Mouse (Mus musculus): ENCODE results near the gene Kif5a. TPM values are rescaled to one million over a fixed set of nuclear protein-coding genes. Genes with fewer than 3 reads are reported as not detected.
A peak's percentile ranks its signal among the peaks of the same experiment; 100 is the strongest.

The Kif5a gene
- polyA plus RNA-seq, 1 experiment from 2014 or later: 0.11 TPM

DNA sequence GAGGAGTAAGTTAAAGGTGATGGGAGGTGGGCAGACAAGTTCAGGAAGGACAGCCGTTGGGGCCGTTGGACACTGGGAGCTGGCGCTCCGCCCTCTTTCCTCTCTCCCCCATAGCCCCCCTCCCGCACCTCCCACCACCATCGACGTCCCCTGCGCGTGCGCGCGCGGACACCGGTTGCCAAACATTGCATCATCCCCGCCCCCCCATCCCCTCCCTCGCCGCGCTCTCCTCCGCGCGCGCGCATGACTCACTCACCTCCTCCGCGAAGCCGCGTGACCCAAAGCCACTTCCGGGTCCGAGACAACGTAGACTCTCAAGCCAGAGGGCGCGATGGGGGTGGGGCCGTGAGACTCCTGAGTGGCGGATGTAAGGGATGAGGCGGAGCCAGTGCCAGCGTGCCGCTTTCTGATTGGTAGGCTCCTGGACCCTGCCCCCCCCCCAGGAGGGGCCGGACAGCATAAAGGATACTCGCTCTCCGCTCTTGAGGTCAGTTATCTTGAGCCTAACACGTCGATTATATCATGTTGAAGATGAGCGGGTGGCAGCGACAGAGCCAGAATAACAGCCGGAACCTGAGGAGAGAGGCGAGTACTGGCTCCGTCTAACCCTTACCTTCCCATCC lies 27.3 kb upstream of the Kif5a start:
- peak overlapping the region; percentile 75 for H3K4me3 ChIP-seq (ENCODE audit: low read depth, low read length)
- H3K4me2 ChIP-seq (ENCODE audit: low read depth, low read length): peak overlapping the region; percentile 96
- H3K9ac ChIP-seq (ENCODE audit: low read depth, low read length): peak overlapping the region; percentile 93
- peak overlapping the region; percentile 98 for H3K27ac ChIP-seq (ENCODE audit: low read length)
- H3K27me3 ChIP-seq (ENCODE audit: control insufficient read depth, insufficient read depth, low read depth, low read length): no peaks in the 10 kb centered on the region
- H3K36me3 ChIP-seq (ENCODE audit: control insufficient read depth, insufficient read depth): peaks cover 32% of the 10 kb centered on the region
- no peaks in the 10 kb centered on the region for H3K9me3 ChIP-seq (replicated peaks; ENCODE audit: control insufficient read depth, low read length)
- WGBS (ENCODE audit: insufficient replicate concordance): 0% methylated on average over 31 of the region's 47 CpGs
- peaks cover 52% of the 10 kb centered on the region for H3K4me1 ChIP-seq (ENCODE audit: control insufficient read depth, low read depth, low read length)
- ATAC-seq (ENCODE audit: low read depth): peak; percentile 81

DNA sequence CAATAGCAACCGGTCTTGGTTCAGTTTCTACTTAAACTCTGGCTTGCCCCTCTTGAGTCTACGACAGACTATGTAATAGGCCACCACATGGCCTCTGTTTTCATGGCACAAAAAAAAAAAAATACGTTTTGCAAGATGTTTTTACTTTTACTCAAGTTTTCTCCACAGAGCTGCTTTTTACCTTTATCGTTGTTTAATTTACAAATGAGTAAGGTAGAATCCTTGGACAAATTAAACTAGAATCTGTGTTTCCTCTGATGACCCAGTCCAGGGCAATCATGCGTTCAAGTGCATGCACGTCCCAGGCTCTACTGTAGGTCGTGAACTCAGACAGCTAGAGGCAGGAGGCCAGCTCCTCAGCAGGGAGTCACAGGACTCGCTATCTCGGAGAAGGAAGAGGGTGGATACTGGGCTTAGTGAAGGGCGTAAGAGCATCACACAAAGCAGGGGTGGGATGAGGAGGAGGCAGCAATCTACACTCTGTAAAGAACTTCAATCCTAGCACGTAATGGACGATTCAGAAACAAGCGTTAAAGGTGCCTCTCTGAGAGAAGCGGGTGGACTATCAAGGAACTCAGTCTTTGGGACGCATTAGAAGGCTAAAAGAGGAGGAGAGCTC lies 26.5 kb upstream of the Kif5a start:
- WGBS (ENCODE audit: insufficient replicate concordance): 2% methylated on average over 15 of the region's 15 CpGs
- Histone ChIP-seq H3K4me1 (ENCODE audit: control insufficient read depth, low read depth, low read length) (peaks cover 52% of the 10 kb centered on the region), H3K27me3 (ENCODE audit: control insufficient read depth, insufficient read depth, low read depth, low read length) (no peaks in the 10 kb centered on the region), H3K9ac (ENCODE audit: low read depth, low read length) (peak overlapping the region; percentile 93), H3K36me3 (ENCODE audit: control insufficient read depth, insufficient read depth) (peaks cover 28% of the 10 kb centered on the region), H3K4me2 (ENCODE audit: low read depth, low read length) (peak overlapping the region; percentile 96), H3K4me3 (ENCODE audit: low read depth, low read length) (peak overlapping the region; percentile 75), H3K27ac (ENCODE audit: low read length) (peak overlapping the region; percentile 98), H3K9me3 (replicated peaks; ENCODE audit: control insufficient read depth, low read length) (no peaks in the 10 kb centered on the region)
- ATAC-seq (ENCODE audit: low read depth): peak; percentile 39

DNA sequence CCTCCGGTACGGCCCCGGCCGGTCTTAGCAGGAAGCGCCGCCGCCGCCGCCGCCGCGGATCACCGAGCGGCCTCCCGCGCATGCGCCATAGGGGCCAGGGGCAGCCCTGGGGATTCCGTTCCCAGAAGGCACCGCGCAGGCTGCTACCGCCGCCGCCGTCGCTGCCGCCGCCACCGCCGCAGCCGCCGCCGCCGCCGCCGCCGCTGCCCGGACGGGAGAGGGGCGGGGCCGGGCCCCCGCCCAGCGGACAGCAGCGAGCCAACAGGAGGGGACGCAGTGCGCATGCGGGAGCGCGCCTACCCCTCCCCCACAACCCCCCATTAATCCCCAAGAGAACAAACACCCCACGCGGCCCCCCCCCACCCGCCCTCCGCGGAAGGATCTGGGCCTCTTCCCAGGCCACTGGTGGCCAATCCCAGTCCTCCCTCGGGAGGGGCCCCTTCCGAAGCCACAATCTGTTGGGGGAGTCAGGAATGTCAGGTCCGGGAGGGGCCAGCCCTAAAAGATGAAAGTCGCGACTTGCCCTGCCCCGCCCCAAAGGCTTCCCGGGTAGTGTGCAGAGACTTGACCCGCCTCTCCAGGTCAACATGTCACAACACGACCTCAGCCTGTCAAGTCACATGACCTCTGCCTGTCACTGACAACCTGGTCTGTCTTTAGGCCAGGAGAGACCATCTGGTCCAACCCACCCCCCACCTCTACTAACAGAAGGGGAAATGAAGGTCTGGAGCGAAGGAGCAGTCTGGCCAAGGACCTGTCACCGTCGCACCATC lies 25.8 kb upstream of the Kif5a start, which contains the start of gene Mbd6:
Mbd6 (minus strand) TSS at position 219 of the 773 bp plus-strand sequence.
- Histone ChIP-seq H3K9me3 (replicated peaks; ENCODE audit: control insufficient read depth, low read length) (no peaks in the 10 kb centered on the region), H3K27ac (ENCODE audit: low read length) (peak within 1 kb of the TSS; percentile 98), H3K4me2 (ENCODE audit: low read depth, low read length) (peak within 1 kb of the TSS; percentile 96), H3K9ac (ENCODE audit: low read depth, low read length) (peak within 1 kb of the TSS; percentile 93), H3K4me3 (ENCODE audit: low read depth, low read length) (peak within 1 kb of the TSS; percentile 75), H3K36me3 (ENCODE audit: control insufficient read depth, insufficient read depth) (peaks cover 28% of the 10 kb centered on the region), H3K27me3 (ENCODE audit: control insufficient read depth, insufficient read depth, low read depth, low read length) (no peaks in the 10 kb centered on the region), H3K4me1 (ENCODE audit: control insufficient read depth, low read depth, low read length) (peaks cover 52% of the 10 kb centered on the region)
- WGBS (ENCODE audit: insufficient replicate concordance): 0% methylated on average over 39 of the region's 65 CpGs
- peak; percentile 56 for ATAC-seq (ENCODE audit: low read depth)

DNA sequence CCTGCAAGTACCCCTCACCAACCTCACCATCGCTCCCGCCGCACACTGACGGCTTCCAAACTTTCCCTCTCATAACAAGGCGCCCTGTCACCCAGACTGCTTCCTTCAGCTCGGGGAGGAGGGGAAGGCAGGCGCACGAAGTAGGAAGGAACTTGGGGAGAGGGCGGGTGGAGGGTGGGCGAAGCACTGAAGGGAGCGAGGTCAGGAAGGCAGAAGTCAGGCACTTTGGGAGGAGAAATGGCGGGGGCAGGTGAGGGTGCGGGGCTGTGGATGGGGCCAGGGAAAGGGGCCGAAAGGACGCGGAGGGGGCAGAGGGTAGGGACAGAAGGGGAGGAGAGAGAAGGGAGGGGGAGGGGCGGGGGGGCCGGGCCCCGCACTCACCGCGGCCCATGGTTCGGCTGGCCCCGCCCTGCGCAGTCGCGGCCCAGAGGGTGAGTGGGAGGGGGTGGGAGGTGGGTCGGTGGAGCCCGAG lies 25.2 kb upstream of the Kif5a start:
- ATAC-seq (ENCODE audit: low read depth): peak; percentile 1; the same call in 1 of the 2 replicates
- peak overlapping the region; percentile 98 for H3K27ac ChIP-seq (ENCODE audit: low read length)
- no peaks in the 10 kb centered on the region for H3K27me3 ChIP-seq (ENCODE audit: control insufficient read depth, insufficient read depth, low read depth, low read length)
- WGBS (ENCODE audit: insufficient replicate concordance): 1% methylated on average over 17 of the region's 28 CpGs
- peak overlapping the region; percentile 75 for H3K4me3 ChIP-seq (ENCODE audit: low read depth, low read length)
- peak overlapping the region; percentile 96 for H3K4me2 ChIP-seq (ENCODE audit: low read depth, low read length)
- peaks cover 29% of the 10 kb centered on the region for H3K36me3 ChIP-seq (ENCODE audit: control insufficient read depth, insufficient read depth)
- H3K9me3 ChIP-seq (replicated peaks; ENCODE audit: control insufficient read depth, low read length): no peaks in the 10 kb centered on the region
- peaks cover 47% of the 10 kb centered on the region for H3K4me1 ChIP-seq (ENCODE audit: control insufficient read depth, low read depth, low read length)
- H3K9ac ChIP-seq (ENCODE audit: low read depth, low read length): peak overlapping the region; percentile 93

DNA sequence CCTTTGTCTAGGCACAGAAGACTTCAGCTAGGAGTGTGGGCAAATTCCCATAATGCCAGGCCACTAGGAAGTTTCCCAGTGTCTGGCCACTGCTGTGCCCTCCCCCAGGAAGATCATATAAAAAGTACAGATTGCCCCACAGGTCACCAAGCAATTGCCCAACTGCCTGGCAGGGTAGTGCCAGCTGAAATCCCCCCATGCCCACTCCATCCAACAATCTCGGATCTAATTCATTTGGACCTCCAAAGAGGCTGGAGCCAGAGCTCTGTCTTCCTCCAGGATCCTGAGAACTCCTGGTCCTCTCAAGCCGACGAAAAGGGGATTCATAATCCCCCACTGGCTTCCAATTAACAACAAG lies 24.8 kb upstream of the Kif5a start:
- H3K27me3 ChIP-seq (ENCODE audit: control insufficient read depth, insufficient read depth, low read depth, low read length): no peaks in the 10 kb centered on the region
- peak overlapping the region; percentile 98 for H3K27ac ChIP-seq (ENCODE audit: low read length)
- ATAC-seq (ENCODE audit: low read depth): no peak
- peak overlapping the region; percentile 96 for H3K4me2 ChIP-seq (ENCODE audit: low read depth, low read length)
- H3K36me3 ChIP-seq (ENCODE audit: control insufficient read depth, insufficient read depth): peaks cover 34% of the 10 kb centered on the region
- WGBS (ENCODE audit: insufficient replicate concordance): 2% methylated on average over 3 of the region's 3 CpGs
- H3K4me1 ChIP-seq (ENCODE audit: control insufficient read depth, low read depth, low read length): peaks cover 46% of the 10 kb centered on the region
- H3K4me3 ChIP-seq (ENCODE audit: low read depth, low read length): peak overlapping the region; percentile 75
- H3K9ac ChIP-seq (ENCODE audit: low read depth, low read length): peak overlapping the region; percentile 93
- H3K9me3 ChIP-seq (replicated peaks; ENCODE audit: control insufficient read depth, low read length): no peaks in the 10 kb centered on the region

DNA sequence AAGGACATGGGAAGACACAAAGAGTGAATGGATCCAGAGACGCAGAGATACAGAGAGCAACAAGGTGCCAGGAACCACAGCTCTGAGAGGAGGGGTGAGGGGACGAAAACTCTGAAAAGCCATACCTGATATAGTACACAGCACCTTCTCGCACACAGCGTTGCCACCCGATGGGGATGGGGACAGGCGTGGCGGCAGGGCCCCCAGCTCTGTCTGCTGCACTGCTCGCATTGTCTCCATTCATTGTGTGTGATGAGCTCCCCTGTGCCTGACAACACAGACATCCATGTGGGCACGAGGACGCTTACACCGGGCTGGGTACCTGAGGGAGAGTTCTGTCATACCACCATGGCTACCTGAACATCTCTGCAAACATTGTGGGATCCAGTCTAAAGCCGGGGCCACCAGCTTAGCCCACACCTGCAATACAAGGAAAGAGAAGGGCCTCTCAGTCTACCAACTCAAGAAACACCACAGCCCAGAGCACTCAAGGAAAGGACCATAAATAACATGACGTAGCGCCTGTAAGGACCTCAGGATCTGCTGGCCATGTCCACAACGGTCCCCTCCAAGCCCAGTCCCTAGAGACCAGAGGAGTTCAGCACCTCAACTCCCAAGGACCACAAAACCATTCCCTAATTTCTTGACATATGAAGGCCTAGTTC lies 24.3 kb upstream of the Kif5a start:
- Histone ChIP-seq H3K27me3 (ENCODE audit: control insufficient read depth, insufficient read depth, low read depth, low read length) (no peaks in the 10 kb centered on the region), H3K4me3 (ENCODE audit: low read depth, low read length) (peak overlapping the region; percentile 75), H3K9me3 (replicated peaks; ENCODE audit: control insufficient read depth, low read length) (no peaks in the 10 kb centered on the region), H3K36me3 (ENCODE audit: control insufficient read depth, insufficient read depth) (peaks cover 39% of the 10 kb centered on the region), H3K27ac (ENCODE audit: low read length) (peak overlapping the region; percentile 98), H3K4me1 (ENCODE audit: control insufficient read depth, low read depth, low read length) (peaks cover 41% of the 10 kb centered on the region), H3K9ac (ENCODE audit: low read depth, low read length) (peak overlapping the region; percentile 93), H3K4me2 (ENCODE audit: low read depth, low read length) (peak overlapping the region; percentile 96)
- no peak for ATAC-seq (ENCODE audit: low read depth)
- WGBS (ENCODE audit: insufficient replicate concordance): 61% methylated on average over 15 of the region's 15 CpGs

DNA sequence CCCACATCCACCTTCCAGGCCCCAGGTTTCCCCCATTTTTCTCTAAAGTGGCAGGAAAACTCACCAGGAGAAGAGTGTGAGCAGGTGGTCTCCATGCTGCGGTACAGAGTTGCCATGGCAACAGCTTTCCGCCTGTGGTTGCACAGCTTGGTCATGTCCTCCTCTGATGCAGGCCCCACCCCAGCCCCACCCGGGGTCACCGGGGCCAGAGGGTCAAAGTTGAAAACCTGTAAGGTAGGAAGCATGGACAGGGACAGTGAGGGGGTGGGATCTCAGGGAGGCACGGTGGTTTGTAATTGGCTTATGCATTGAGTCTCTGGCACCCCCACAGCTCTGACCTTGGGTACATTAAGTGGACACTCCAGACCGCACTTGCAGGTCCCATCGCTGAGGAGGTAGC lies 23.6 kb upstream of the Kif5a start:
- Histone ChIP-seq H3K9me3 (replicated peaks; ENCODE audit: control insufficient read depth, low read length) (no peaks in the 10 kb centered on the region), H3K27ac (ENCODE audit: low read length) (no peak overlapping the region), H3K4me2 (ENCODE audit: low read depth, low read length) (peak overlapping the region; percentile 96), H3K4me1 (ENCODE audit: control insufficient read depth, low read depth, low read length) (peaks cover 34% of the 10 kb centered on the region), H3K36me3 (ENCODE audit: control insufficient read depth, insufficient read depth) (peaks cover 46% of the 10 kb centered on the region), H3K27me3 (ENCODE audit: control insufficient read depth, insufficient read depth, low read depth, low read length) (no peaks in the 10 kb centered on the region), H3K4me3 (ENCODE audit: low read depth, low read length) (peak overlapping the region; percentile 75), H3K9ac (ENCODE audit: low read depth, low read length) (no peak overlapping the region)
- ATAC-seq (ENCODE audit: low read depth): no peak
- WGBS (ENCODE audit: insufficient replicate concordance): 65% methylated on average over 7 of the region's 7 CpGs

DNA sequence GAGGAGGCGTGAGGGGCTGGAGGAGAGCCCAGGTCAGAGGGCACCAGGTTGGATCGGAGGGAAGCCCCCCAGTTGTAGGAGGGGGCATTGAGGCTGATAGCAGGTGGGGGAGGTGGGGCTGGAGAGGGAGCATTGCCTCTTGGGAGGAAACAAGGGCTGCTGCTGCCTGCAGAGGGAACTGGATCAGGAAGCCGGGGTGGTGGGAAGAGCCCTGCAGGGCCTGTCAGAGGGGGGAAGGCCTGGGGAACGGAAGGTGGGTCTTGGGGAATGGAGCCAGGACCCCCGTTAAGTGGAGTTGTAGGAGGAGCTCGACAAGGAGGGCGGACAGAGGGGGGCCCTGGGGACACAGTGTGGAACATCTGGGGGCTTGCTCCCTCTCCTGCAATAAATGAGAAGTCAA lies 23.0 kb upstream of the Kif5a start:
- no peaks in the 10 kb centered on the region for H3K27me3 ChIP-seq (ENCODE audit: control insufficient read depth, insufficient read depth, low read depth, low read length)
- no peaks in the 10 kb centered on the region for H3K9me3 ChIP-seq (replicated peaks; ENCODE audit: control insufficient read depth, low read length)
- WGBS (ENCODE audit: insufficient replicate concordance): 77% methylated on average over 7 of the region's 7 CpGs
- no peak overlapping the region for H3K9ac ChIP-seq (ENCODE audit: low read depth, low read length)
- ATAC-seq (ENCODE audit: low read depth): no peak
- H3K4me3 ChIP-seq (ENCODE audit: low read depth, low read length): no peak overlapping the region
- H3K27ac ChIP-seq (ENCODE audit: low read length): no peak overlapping the region
- no peak overlapping the region for H3K4me2 ChIP-seq (ENCODE audit: low read depth, low read length)
- peaks cover 31% of the 10 kb centered on the region for H3K4me1 ChIP-seq (ENCODE audit: control insufficient read depth, low read depth, low read length)
- peaks cover 51% of the 10 kb centered on the region for H3K36me3 ChIP-seq (ENCODE audit: control insufficient read depth, insufficient read depth)
